ENCODE assay signal across 10 mouse cellular contexts in the genomic region with DNA sequence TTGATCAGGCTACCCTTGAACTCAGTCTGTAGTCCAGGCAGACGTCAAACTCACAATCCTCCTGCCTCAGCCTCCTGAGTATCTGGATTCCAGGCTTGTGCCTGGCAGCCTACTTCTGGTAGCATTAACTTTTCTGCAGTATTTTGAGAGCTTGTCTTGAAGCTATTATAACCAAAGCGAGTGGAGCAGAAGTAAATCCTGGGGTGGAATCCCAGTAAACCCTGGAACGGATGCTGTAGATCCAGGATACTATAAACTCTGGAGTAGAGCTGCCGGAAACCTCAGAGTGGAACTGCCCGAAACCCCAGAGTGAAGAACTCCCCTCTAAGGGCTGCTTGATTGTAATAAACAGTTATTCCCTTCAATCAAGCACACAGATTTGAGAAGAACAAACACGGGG. TPM values are rescaled to one million over a fixed set of nuclear protein-coding genes. Genes with fewer than 3 reads are reported as not detected.
A peak's percentile ranks its signal among the peaks of the same experiment; 100 is the strongest.
DNase-seq lines count a peak whose midpoint lies in the region; ATAC-seq and TF ChIP-seq lines count a peak whose summit lies in the region.
"Had no signal": no experiment of that assay in that cellular context is flagged by ENCODE, and none has a peak within 500 bp of the region (broad histone marks: within the 10 kb centered on the region; RNA-seq: fewer than 3 reads in every experiment).

No protein-coding gene starts in this region.

- H3K9me3 ChIP-seq in lung, embryonic 14.5 days (ENCODE audit: low read depth, low read length), result no peaks in the 10 kb centered on the region
- no peaks in the 10 kb centered on the region for H3K9me3 ChIP-seq in embryonic facial prominence, embryonic 11.5 days (replicated peaks; ENCODE audit: control insufficient read depth, low read length)
- H3K9me3 ChIP-seq: limb, embryonic 15.5 days had no signal

- H3K4me1 ChIP-seq in lung, embryonic 14.5 days (ENCODE audit: insufficient read depth), result no peaks in the 10 kb centered on the region
- no peaks in the 10 kb centered on the region for H3K4me1 ChIP-seq in embryonic facial prominence, embryonic 11.5 days (ENCODE audit: control insufficient read depth, insufficient read depth, low read length)
- H3K4me1 ChIP-seq: heart, embryonic 13.5 days; limb, embryonic 15.5 days had no signal

- H3K27me3 ChIP-seq in lung, embryonic 14.5 days (ENCODE audit: insufficient read depth, low read length), result no peaks in the 10 kb centered on the region
- H3K27me3 ChIP-seq in embryonic facial prominence, embryonic 11.5 days (ENCODE audit: control insufficient read depth, insufficient read depth, low read length), result no peaks in the 10 kb centered on the region

- no peak for ATAC-seq in lung, embryonic 14.5 days (ENCODE audit: insufficient read depth)
- no peak for ATAC-seq in embryonic facial prominence, embryonic 11.5 days (replicated peaks; ENCODE audit: insufficient number of reproducible peaks, low FRiP score, low TSS enrichment, low read depth)

- no peak overlapping the region for H3K27ac ChIP-seq in lung, embryonic 14.5 days (ENCODE audit: low read depth)
- H3K27ac ChIP-seq in embryonic facial prominence, embryonic 11.5 days (replicated peaks; ENCODE audit: low read depth, low read length), result no peak overlapping the region
- H3K27ac ChIP-seq: heart, embryonic 13.5 days; limb, embryonic 15.5 days had no signal

- DNase-seq in cerebellum, postnatal 36 days, result peak; percentile 26 to 37
- DNase-seq in cerebellum, adult 11-12 months, result no peak
- peak; percentile 85 for DNase-seq in lung, embryonic 14.5 days
- no peak for DNase-seq in lung, postnatal 25 days (ENCODE audit: low spot score)
- DNase-seq in embryonic facial prominence, embryonic 11.5 days (ENCODE audit: low spot score), result peak; percentile 76
- DNase-seq in lung, postnatal 10 days, result peak; percentile 72
- no peak for DNase-seq in right cerebral cortex, postnatal 14 days
- no peak for DNase-seq in right cerebral cortex, postnatal 4 days

- TF ChIP-seq CTCF in lung, embryonic 14.5 days (IDR thresholded peaks at IDR 0.05; ENCODE audit: low read depth), result no peak

- no peak overlapping the region for H3K9ac ChIP-seq in lung, embryonic 14.5 days
- H3K9ac ChIP-seq in embryonic facial prominence, embryonic 11.5 days (replicated peaks; ENCODE audit: low read length), result no peak overlapping the region
- H3K9ac ChIP-seq: heart, embryonic 13.5 days; limb, embryonic 15.5 days had no signal

- no peak overlapping the region for H3K4me3 ChIP-seq in lung, embryonic 14.5 days (ENCODE audit: low read depth, low read length)
- no peak overlapping the region for H3K4me3 ChIP-seq in embryonic facial prominence, embryonic 11.5 days (ENCODE audit: low read depth, low read length)
- H3K4me3 ChIP-seq: heart, embryonic 13.5 days; limb, embryonic 15.5 days had no signal

- WGBS in lung, embryonic 14.5 days, result 47% methylated on average over 6 of the region's 6 CpGs
- 44% methylated on average over 6 of the region's 6 CpGs for WGBS in embryonic facial prominence, embryonic 11.5 days

- no peak overlapping the region for H3K4me2 ChIP-seq in lung, embryonic 14.5 days
- no peak overlapping the region for H3K4me2 ChIP-seq in embryonic facial prominence, embryonic 11.5 days (ENCODE audit: low read depth, low read length)
- H3K4me2 ChIP-seq: heart, embryonic 13.5 days; limb, embryonic 15.5 days had no signal

- no peaks in the 10 kb centered on the region for H3K36me3 ChIP-seq in lung, embryonic 14.5 days (ENCODE audit: insufficient read depth)
- H3K36me3 ChIP-seq in embryonic facial prominence, embryonic 11.5 days (replicated peaks; ENCODE audit: control insufficient read depth, insufficient read depth, low read depth, low read length), result no peaks in the 10 kb centered on the region
- H3K36me3 ChIP-seq: heart, embryonic 13.5 days; limb, embryonic 15.5 days had no signal

RNA-seq across cellular contexts. Expression of gene Cda, which starts 9.7 kb away (rescaled TPM):
- 24.1 and 24.4 TPM in 2 replicates for polyA plus RNA-seq in lung, embryonic 14.5 days (2014; fragmentation: Nextera tagmentation; extraction: Ambion mirVana)
- polyA plus RNA-seq in embryonic facial prominence, embryonic 11.5 days (2014; fragmentation: Nextera tagmentation; extraction: Ambion mirVana), result 3.5 and 5.7 TPM in 2 replicates

RNA-seq across cellular contexts. Expression of gene Fam43b, which starts 18.8 kb away (rescaled TPM):
- not detected in 2 replicates for polyA plus RNA-seq in lung, embryonic 14.5 days (2014; fragmentation: Nextera tagmentation; extraction: Ambion mirVana)
- polyA plus RNA-seq in embryonic facial prominence, embryonic 11.5 days (2014; fragmentation: Nextera tagmentation; extraction: Ambion mirVana), result 0.39 TPM in 1 of 2 replicates, not detected in the other
- polyA plus RNA-seq: heart, embryonic 13.5 days had no signal

RNA-seq across cellular contexts. Expression of gene Pink1, which starts 51.4 kb away (rescaled TPM):
- 22.2 and 25.1 TPM in 2 replicates for polyA plus RNA-seq in lung, embryonic 14.5 days (2014; fragmentation: Nextera tagmentation; extraction: Ambion mirVana)
- polyA plus RNA-seq in embryonic facial prominence, embryonic 11.5 days (2014; fragmentation: Nextera tagmentation; extraction: Ambion mirVana), result 17.7 and 18.8 TPM in 2 replicates

RNA-seq across cellular contexts. Expression of gene Mul1, which starts 56.9 kb away (rescaled TPM):
- polyA plus RNA-seq in lung, embryonic 14.5 days (2014; fragmentation: Nextera tagmentation; extraction: Ambion mirVana), result 16.1 and 18.0 TPM in 2 replicates
- 15.4 and 18.0 TPM in 2 replicates for polyA plus RNA-seq in embryonic facial prominence, embryonic 11.5 days (2014; fragmentation: Nextera tagmentation; extraction: Ambion mirVana)

Comparison
In these comparisons a context has a peak if more than half of its experiments do, and no peak if none do; other contexts are left out.
1. DNase-seq: peak in cerebellum, postnatal 36 days (2 of 2), lung, embryonic 14.5 days (single experiment), embryonic facial prominence, embryonic 11.5 days (single experiment) and lung, postnatal 10 days (single experiment); none in cerebellum, adult 11-12 months (single experiment), lung, postnatal 25 days (single experiment), right cerebral cortex, postnatal 14 days (single experiment) and right cerebral cortex, postnatal 4 days (single experiment).